Mouse (Mus musculus): Measurements from ENCODE around the gene Pex11a.
"Not testable (repeated sequence)": the region's sequence is repeated elsewhere in the genome, so short reads cannot be mapped to it uniquely, and the experiment has no call there.

Gene Pex11a

GRCm38 (mm10) chr7:79742659-79743536 lies at the start of gene Pex11a, which contains the start of gene Wdr93:
Pex11a (minus strand) TSS chr7:79743131.
Wdr93 (plus strand) TSS chr7:79743163.
- DNase-seq = peak; percentile 80 to 84

- not testable (repeated sequence) for DNase-seq
Measured at GRCm38 (mm10) chr7:79789812-79790211, 46.9 kb upstream of the Pex11a start.

- DNase-seq = peak; percentile 21 to 44
Measured at GRCm38 (mm10) chr7:79786295-79786694, 43.4 kb upstream of the Pex11a start.

- no peak for DNase-seq
Measured at GRCm38 (mm10) chr7:79782516-79782855, 39.6 kb upstream of the Pex11a start.

- no peak for DNase-seq
Measured at GRCm38 (mm10) chr7:79781826-79782515, 39.0 kb upstream of the Pex11a start.

- peak; percentile 45 to 52 for DNase-seq
Measured at GRCm38 (mm10) chr7:79780647-79781626, 38.0 kb upstream of the Pex11a start.

- no peak for DNase-seq
Measured at GRCm38 (mm10) chr7:79771561-79772512, 28.9 kb upstream of the Pex11a start.

- no peak for DNase-seq
Measured at GRCm38 (mm10) chr7:79769664-79770063, 26.7 kb upstream of the Pex11a start.

- DNase-seq = no peak
Measured at GRCm38 (mm10) chr7:79765991-79766390, 23.1 kb upstream of the Pex11a start.

- no peak for DNase-seq
Measured at GRCm38 (mm10) chr7:79762106-79762505, 19.2 kb upstream of the Pex11a start.

GRCm38 (mm10) chr7:79761124-79761876 lies 18.4 kb upstream of the Pex11a start:
- no peak for DNase-seq

GRCm38 (mm10) chr7:79759766-79760165 lies 16.8 kb upstream of the Pex11a start:
- DNase-seq = no peak

- DNase-seq = no peak
Measured at GRCm38 (mm10) chr7:79758176-79758575, 15.2 kb upstream of the Pex11a start.

GRCm38 (mm10) chr7:79756334-79756733 lies 13.4 kb upstream of the Pex11a start:
- no peak for DNase-seq

- DNase-seq = no peak
Measured at GRCm38 (mm10) chr7:79749511-79749910, 6.6 kb upstream of the Pex11a start.

- DNase-seq = no peak
Measured at GRCm38 (mm10) chr7:79747659-79748058, 4.7 kb upstream of the Pex11a start.

GRCm38 (mm10) chr7:79744585-79744984 lies 1.7 kb upstream of the Pex11a start:
- no peak for DNase-seq

GRCm38 (mm10) chr7:79744051-79744450 lies 1.1 kb upstream of the Pex11a start:
- no peak for DNase-seq

- no peak for DNase-seq
Measured at GRCm38 (mm10) chr7:79742277-79742658, 663 bp downstream of the Pex11a start.

- DNase-seq = no peak
Measured at GRCm38 (mm10) chr7:79740279-79740678, 2.7 kb downstream of the Pex11a start.

- DNase-seq = no peak
Measured at GRCm38 (mm10) chr7:79738913-79739312, 4.0 kb downstream of the Pex11a start.
